Mouse (Mus musculus): Measurements from ENCODE around the gene Clec4e. TPM values are rescaled to one million over a fixed set of nuclear protein-coding genes. Genes with fewer than 3 reads are reported as not detected.
"Not testable (repeated sequence)": the region's sequence is repeated elsewhere in the genome, so short reads cannot be mapped to it uniquely, and the experiment has no call there.

Clec4e gene
- polyA plus RNA-seq (2012; rRNA removed) = 0.06 and 0.08 TPM in 2 replicates

DNA sequence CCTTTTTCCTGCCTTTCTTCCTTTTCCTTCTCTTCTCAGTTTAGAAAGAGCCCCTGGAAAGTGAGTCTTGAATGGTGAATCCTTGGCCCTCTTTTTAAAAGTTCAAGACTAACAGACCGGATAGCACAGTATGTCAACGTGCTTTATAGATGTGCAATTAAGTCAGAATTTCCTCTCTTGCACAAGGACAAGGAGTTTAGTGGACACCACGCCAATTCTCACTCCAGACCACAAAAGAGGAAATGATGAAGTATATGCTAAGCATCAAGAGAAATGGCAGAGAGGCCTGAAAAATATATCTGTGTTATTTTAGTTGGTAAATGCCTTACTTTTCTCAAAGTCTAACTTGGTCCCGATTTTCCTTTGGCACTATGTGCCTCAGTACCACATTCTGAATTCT lies at the start of gene Clec4e:
Gene Clec4e, minus strand, starts transcription at position 118 of the 400 bp plus-strand sequence.
- 46% methylated on average over 4 of the region's 4 CpGs for WGBS
- Histone ChIP-seq H3K4me1 (replicated peaks; ENCODE audit: control insufficient read depth, insufficient read depth, low read length) (no peaks in the 10 kb centered on the region), H3K27ac (ENCODE audit: control insufficient read depth, insufficient read depth, low read length) (no peak within 1 kb of the TSS), H3K27me3 (ENCODE audit: control insufficient read depth, insufficient read depth, low read length) (no peaks in the 10 kb centered on the region), H3K4me3 (ENCODE audit: control insufficient read depth, insufficient read depth, low read length) (no peak within 1 kb of the TSS), H3K36me3 (ENCODE audit: control insufficient read depth, insufficient read depth, low read length) (no peaks in the 10 kb centered on the region)
- TF ChIP-seq CTCF (IDR thresholded peaks at IDR 0.05; ENCODE audit: borderline replicate concordance, control insufficient read depth, extremely low read depth, insufficient read depth, low read length, poor library complexity) (no peak), POLR2A (IDR thresholded peaks at IDR 0.05; ENCODE audit: control insufficient read depth, extremely low read depth, insufficient read depth, low read length, poor library complexity) (no peak)
- no peak for DNase-seq

DNA sequence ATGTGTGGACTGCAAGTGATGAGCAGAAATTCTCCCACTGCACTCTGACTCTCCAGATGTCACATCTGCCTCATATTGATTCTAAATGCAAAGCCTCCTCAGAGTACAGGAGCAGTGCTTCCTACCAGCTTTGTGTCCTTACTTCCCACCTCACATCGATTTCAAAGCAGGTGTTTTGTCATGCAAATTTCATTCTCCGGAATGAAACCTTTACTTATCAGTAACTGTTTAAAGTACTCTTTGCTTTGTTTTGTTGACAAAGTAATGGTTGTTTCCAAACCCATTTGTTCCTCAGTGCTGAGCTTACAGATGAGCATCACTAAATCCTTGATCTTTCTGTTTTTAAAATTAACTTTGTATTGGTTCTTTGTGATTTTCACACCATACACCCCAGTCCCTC lies 42.8 kb upstream of the Clec4e start:
- H3K4me3 ChIP-seq (ENCODE audit: control insufficient read depth, insufficient read depth, low read length) = no peak overlapping the region
- H3K27me3 ChIP-seq (ENCODE audit: control insufficient read depth, insufficient read depth, low read length) = no peaks in the 10 kb centered on the region
- H3K27ac ChIP-seq (ENCODE audit: control insufficient read depth, insufficient read depth, low read length) = no peak overlapping the region
- no peaks in the 10 kb centered on the region for H3K4me1 ChIP-seq (replicated peaks; ENCODE audit: control insufficient read depth, insufficient read depth, low read length)
- 79% methylated on average over 2 of the region's 2 CpGs for WGBS
- TF ChIP-seq CTCF (IDR thresholded peaks at IDR 0.05; ENCODE audit: borderline replicate concordance, control insufficient read depth, extremely low read depth, insufficient read depth, low read length, poor library complexity) (no peak), POLR2A (IDR thresholded peaks at IDR 0.05; ENCODE audit: control insufficient read depth, extremely low read depth, insufficient read depth, low read length, poor library complexity) (no peak)
- H3K36me3 ChIP-seq (ENCODE audit: control insufficient read depth, insufficient read depth, low read length) = no peaks in the 10 kb centered on the region
- no peak for DNase-seq

DNA sequence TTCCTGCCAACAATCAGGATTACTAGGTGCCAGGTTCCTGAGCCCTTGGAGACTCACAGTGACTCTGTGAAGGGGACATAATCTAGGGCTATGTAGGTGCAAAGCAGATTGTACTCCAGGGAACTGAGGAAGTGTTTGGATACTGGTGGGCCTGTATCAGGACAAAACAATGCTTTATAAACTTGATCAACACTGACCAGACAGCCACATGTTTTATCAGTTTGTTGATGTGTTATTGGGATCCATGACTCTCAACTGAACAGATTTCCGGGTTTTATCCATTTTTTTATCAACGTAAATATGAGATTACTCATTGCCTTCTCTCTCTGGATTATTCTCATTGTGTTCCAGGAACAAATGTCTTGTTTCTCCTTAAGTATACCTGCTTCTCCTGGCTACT lies 18.4 kb upstream of the Clec4e start, which contains the start of gene Vmn2r19:
Gene Vmn2r19, plus strand, starts transcription at position 301 of the 400 bp plus-strand sequence.
- no peak for DNase-seq
- TF ChIP-seq CTCF (IDR thresholded peaks at IDR 0.05; ENCODE audit: borderline replicate concordance, control insufficient read depth, extremely low read depth, insufficient read depth, low read length, poor library complexity) (no peak), POLR2A (IDR thresholded peaks at IDR 0.05; ENCODE audit: control insufficient read depth, extremely low read depth, insufficient read depth, low read length, poor library complexity) (no peak)
- H3K36me3 ChIP-seq (ENCODE audit: control insufficient read depth, insufficient read depth, low read length) = no peaks in the 10 kb centered on the region
- H3K27me3 ChIP-seq (ENCODE audit: control insufficient read depth, insufficient read depth, low read length) = no peaks in the 10 kb centered on the region
- H3K27ac ChIP-seq (ENCODE audit: control insufficient read depth, insufficient read depth, low read length) = no peak within 1 kb of the TSS
- no peaks in the 10 kb centered on the region for H3K4me1 ChIP-seq (replicated peaks; ENCODE audit: control insufficient read depth, insufficient read depth, low read length)
- no peak within 1 kb of the TSS for H3K4me3 ChIP-seq (ENCODE audit: control insufficient read depth, insufficient read depth, low read length)
- 98% methylated on average over 2 of the region's 2 CpGs for WGBS

DNA sequence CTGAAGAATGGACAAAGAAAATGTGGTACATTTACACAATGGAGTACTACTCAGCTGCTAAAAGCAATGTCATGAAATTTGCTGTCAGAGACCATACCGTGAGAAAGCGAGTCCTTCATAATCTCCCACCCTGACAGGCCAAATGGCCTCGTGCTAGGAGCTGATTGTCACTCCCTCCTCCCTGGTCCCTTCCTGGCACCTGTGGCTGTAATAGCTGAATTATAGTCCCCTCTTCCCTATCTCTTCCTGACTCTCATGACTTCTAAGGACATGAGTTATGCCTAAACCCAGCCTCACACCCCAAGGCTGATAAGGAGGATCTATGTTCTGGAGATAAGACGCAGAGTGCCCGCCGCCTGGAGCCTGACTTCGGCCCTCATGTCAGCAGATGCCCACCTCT lies 16.6 kb upstream of the Clec4e start:
- H3K27ac ChIP-seq (ENCODE audit: control insufficient read depth, insufficient read depth, low read length); H3K4me1 ChIP-seq (replicated peaks; ENCODE audit: control insufficient read depth, insufficient read depth, low read length); H3K27me3 ChIP-seq (ENCODE audit: control insufficient read depth, insufficient read depth, low read length); H3K36me3 ChIP-seq (ENCODE audit: control insufficient read depth, insufficient read depth, low read length); H3K4me3 ChIP-seq (ENCODE audit: control insufficient read depth, insufficient read depth, low read length); DNase-seq: not testable (repeated sequence)
- WGBS = 94% methylated on average over 7 of the region's 7 CpGs

DNA sequence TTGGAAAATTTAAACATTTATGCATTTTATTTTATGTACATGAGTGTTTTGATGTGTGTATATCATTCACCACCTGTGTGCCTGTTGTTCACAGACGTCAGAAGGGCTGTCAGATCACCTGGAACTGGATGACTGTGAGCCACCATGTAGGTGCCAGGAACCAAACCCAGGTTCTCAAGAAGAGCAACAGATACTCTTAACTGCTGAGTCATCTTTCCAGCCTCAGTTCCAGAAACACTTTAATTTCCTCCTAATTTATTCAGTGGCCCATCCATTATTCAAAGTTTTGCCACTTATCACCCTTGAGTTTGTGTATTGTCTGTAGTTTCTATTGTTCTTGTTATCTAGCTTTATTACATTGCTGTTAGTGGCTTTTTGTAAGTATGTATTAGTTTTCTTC lies 7.0 kb upstream of the Clec4e start:
- WGBS = 70% methylated on average over 1 of the region's 1 CpGs
- Histone ChIP-seq H3K27me3 (ENCODE audit: control insufficient read depth, insufficient read depth, low read length) (no peaks in the 10 kb centered on the region), H3K27ac (ENCODE audit: control insufficient read depth, insufficient read depth, low read length) (no peak overlapping the region), H3K4me1 (replicated peaks; ENCODE audit: control insufficient read depth, insufficient read depth, low read length) (no peaks in the 10 kb centered on the region), H3K4me3 (ENCODE audit: control insufficient read depth, insufficient read depth, low read length) (no peak overlapping the region), H3K36me3 (ENCODE audit: control insufficient read depth, insufficient read depth, low read length) (no peaks in the 10 kb centered on the region)
- TF ChIP-seq POLR2A (IDR thresholded peaks at IDR 0.05; ENCODE audit: control insufficient read depth, extremely low read depth, insufficient read depth, low read length, poor library complexity) (no peak), CTCF (IDR thresholded peaks at IDR 0.05; ENCODE audit: borderline replicate concordance, control insufficient read depth, extremely low read depth, insufficient read depth, low read length, poor library complexity) (no peak)
- DNase-seq = no peak

DNA sequence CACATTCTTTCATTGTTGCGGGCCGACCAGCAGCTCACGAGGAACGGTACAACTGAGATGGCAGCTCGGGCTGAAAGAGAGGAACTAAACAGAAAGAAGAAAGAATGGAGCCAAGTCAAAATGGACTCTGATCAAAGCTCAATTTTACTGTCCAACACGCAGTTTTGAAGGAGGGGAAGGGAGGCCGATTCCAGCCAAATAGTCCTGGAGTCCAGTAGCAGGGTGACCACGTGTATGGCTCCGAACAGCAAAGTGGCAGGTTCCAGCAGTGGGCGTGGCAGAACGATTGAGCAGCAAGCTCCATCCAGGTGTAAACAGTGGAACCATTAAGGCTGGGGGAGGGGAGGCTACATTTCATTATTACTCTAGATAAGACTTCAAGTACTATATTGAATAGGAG lies 3.8 kb upstream of the Clec4e start:
- not testable (repeated sequence) for H3K27ac ChIP-seq (ENCODE audit: control insufficient read depth, insufficient read depth, low read length); H3K27me3 ChIP-seq (ENCODE audit: control insufficient read depth, insufficient read depth, low read length); DNase-seq; H3K4me1 ChIP-seq (replicated peaks; ENCODE audit: control insufficient read depth, insufficient read depth, low read length); H3K36me3 ChIP-seq (ENCODE audit: control insufficient read depth, insufficient read depth, low read length); H3K4me3 ChIP-seq (ENCODE audit: control insufficient read depth, insufficient read depth, low read length)
- WGBS = 92% methylated on average over 11 of the region's 11 CpGs

DNA sequence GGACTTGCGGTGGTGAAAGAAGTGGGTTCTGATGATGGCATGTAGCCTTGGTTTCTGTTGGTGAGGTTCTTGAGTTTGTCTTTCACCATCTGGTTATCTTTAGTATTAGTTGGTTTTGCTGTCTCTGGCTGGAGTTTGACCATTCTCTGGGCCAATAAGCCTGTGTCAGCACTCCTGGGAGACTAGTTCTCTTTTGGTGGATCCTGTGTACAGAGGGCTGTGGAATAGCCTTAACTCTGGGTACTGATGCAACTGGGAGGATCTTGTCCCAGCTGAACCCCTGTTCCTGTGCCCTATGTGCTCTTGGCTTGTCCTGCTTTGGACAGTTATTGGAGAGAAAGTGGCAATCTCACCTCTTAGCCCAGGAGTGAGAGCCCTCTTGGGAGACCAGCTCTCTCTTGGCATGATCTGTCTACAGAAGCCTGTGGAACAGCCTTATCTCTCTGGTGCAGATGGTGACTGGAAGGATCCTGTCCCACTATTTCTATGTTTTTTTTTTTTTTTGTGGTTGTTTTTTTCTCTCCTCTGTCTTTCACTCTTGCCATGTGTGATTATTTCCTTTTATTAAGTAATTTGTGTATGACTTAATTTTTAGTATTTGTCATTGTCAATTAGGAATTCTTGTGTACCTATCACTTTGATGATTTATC lies 3.2 kb upstream of the Clec4e start:
- Histone ChIP-seq H3K27ac (ENCODE audit: control insufficient read depth, insufficient read depth, low read length) (no peak overlapping the region), H3K4me1 (replicated peaks; ENCODE audit: control insufficient read depth, insufficient read depth, low read length) (no peaks in the 10 kb centered on the region), H3K4me3 (ENCODE audit: control insufficient read depth, insufficient read depth, low read length) (no peak overlapping the region), H3K36me3 (ENCODE audit: control insufficient read depth, insufficient read depth, low read length) (no peaks in the 10 kb centered on the region), H3K27me3 (ENCODE audit: control insufficient read depth, insufficient read depth, low read length) (no peaks in the 10 kb centered on the region)
- WGBS = 98% methylated on average over 1 of the region's 1 CpGs
- TF ChIP-seq POLR2A (IDR thresholded peaks at IDR 0.05; ENCODE audit: control insufficient read depth, extremely low read depth, insufficient read depth, low read length, poor library complexity) (no peak), CTCF (IDR thresholded peaks at IDR 0.05; ENCODE audit: borderline replicate concordance, control insufficient read depth, extremely low read depth, insufficient read depth, low read length, poor library complexity) (no peak)
- DNase-seq = no peak

Measured in thymus, adult 2 months (tissue).